Mouse (Mus musculus) adrenal gland, adult 2 months (tissue): ENCODE data around the gene Trpm3. TPM values are rescaled to one million over a fixed set of nuclear protein-coding genes. Genes with fewer than 3 reads are reported as not detected.

Experiments used
- DNase-seq: peaks from one replicate; pipeline ENCODE4 v3.0.0; 2021
- polyA plus RNA-seq: library from polyadenylated mRNA; depleted of rRNA; stranded (reverse); fragments of >200 nt; gene quantifications from 2 replicates; pipeline ENCODE4 v1.2.3, GENCODE M21; 2012
- total RNA-seq, 2 experiments: library from RNA; stranded (reverse); gene quantifications; 2 replicates each; pipeline ENCODE4 v1.2.3; 2021

The Trpm3 gene
- total and polyA plus RNA-seq, 3 experiments = 0.12 to 2.1 (median 0.81) TPM

GRCm38 (mm10) chr19:22925284-22925683, 786.4 kb downstream of the Trpm3 start:
- DNase-seq = no peak

DNA sequence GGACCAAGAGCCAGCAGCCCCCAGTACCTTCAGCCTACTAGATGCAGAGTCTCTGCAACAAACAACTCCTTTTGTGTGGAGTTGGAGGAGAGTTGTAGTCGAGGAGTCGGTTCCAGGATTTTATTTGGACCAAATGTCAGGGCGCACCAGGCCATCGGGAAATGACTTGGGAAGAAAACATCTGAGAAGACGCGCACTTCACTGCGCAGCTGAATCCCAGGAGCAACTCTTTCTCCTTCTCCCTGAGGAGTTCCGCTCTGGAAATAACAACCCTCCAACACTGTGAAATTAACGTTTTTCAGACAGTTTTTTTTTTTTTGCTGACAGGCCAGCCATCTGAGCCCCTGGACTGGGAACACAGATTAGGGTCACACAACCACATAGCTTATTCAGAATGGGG, 787.9 kb downstream of the Trpm3 start:
- no peak for DNase-seq

- no peak for DNase-seq
These were observed 789.5 kb downstream of the Trpm3 start for GRCm38 (mm10) chr19:22928366-22928765.

DNA sequence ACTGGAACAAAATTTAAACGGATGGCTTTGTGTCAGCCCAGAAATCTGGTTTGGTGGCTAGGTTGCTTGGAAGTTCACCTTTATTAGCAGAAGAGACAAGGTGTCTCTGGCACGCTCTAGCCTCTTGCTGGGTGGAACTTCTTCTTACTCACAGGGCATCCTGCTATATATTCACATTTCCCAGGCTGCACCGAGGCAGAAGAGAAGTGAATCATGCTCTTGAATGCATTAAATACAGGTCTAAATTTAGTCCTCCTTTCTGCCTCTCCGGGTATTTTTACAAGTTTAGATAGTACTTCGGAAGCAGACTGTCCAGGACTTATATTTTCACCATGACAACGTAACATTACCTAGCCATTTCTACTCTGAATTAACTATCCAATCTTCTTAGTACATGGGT, 790.9 kb downstream of the Trpm3 start:
- no peak for DNase-seq

DNA sequence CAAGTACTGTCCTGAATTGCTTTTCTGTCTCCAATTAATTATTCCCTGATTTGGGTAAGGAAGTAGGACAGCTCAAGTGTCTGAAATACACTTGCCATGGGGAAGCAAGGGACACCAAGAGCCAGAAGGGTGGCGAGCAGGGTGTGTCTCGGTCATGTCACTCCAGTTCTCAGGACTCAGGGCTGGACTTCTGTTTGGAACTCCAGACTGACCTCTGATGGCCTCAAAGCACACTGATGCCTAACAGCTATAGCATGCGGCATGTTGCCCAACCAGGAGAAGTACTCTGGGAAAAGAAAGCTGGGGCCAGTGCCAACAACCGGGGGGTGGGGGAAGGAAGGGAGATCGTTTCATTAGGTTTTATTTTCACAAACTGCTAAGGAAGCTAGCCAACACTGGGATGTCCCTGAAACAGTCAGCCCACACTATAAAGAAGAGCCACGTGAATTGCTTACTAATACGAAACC, 791.6 kb downstream of the Trpm3 start:
- peak; percentile 59 for DNase-seq

GRCm38 (mm10) chr19:22931006-22931405, 792.2 kb downstream of the Trpm3 start:
- DNase-seq = no peak

- DNase-seq = no peak
These were observed 796.2 kb downstream of the Trpm3 start for GRCm38 (mm10) chr19:22935067-22935466.

GRCm38 (mm10) chr19:22938848-22939724, 800.2 kb downstream of the Trpm3 start:
- no peak for DNase-seq

DNA sequence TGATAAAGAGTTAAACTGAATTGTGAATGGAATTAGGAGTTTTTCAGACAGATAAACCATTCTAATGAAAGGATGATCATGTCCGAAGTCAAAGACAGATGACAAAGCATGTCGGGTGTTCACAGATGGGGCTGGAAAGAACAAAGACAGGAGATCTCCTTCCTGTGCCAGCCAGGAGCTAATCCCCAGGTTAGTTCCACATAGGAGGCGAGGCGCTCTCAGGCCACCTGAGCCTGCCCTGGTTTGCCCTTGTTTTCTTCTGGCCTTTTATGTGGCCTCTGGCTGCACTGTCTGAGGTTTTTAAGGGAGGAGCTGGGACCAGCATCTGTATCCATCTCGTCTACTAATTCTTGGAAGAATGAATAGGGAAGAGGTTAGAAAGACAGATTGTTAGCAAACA, 801.0 kb downstream of the Trpm3 start:
- no peak for DNase-seq

- DNase-seq = peak; percentile 79
These were observed 801.6 kb downstream of the Trpm3 start for GRCm38 (mm10) chr19:22940487-22940886.

GRCm38 (mm10) chr19:22940956-22941355, 802.1 kb downstream of the Trpm3 start:
- DNase-seq = no peak

DNA sequence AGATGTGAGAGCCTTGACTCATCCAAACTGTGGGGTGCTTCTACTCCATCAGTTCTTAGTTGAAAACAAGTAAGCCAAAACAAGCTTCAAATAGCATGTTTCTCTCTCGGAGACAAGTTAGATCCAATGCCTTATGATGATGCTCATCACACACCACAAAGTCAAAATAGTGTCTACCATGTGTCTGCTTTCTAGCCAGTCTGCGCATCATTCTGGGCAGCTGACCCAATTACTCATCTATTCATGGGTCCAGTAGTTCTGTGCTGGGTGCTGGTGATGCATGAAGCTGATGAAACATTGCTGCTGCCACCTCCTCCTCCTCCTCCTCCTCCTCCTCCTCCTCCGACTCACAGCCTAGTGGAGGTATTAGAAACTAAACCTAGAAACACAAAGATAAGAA, 813.6 kb downstream of the Trpm3 start:
- no peak for DNase-seq

DNA sequence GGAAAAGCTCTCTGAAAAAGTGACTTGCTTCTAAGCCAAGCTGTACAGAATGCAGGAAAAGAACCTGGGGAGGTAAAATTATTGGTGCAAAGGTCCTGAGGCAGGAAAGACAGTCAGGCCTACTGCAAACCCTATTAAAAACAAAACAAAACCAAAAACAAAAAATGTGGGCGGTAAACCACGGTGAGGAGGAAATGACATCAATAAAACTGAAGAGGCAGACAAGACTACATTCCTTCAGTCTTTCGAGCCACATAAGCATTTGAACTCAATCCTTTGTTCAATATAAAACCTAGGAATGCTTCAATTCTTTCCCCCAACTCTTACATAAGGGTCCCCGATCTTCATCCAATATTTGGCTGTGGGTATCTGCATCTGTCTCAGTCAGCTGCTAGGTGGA, 814.3 kb downstream of the Trpm3 start:
- no peak for DNase-seq

GRCm38 (mm10) chr19:22958414-22958813, 819.6 kb downstream of the Trpm3 start:
- DNase-seq = no peak

DNA sequence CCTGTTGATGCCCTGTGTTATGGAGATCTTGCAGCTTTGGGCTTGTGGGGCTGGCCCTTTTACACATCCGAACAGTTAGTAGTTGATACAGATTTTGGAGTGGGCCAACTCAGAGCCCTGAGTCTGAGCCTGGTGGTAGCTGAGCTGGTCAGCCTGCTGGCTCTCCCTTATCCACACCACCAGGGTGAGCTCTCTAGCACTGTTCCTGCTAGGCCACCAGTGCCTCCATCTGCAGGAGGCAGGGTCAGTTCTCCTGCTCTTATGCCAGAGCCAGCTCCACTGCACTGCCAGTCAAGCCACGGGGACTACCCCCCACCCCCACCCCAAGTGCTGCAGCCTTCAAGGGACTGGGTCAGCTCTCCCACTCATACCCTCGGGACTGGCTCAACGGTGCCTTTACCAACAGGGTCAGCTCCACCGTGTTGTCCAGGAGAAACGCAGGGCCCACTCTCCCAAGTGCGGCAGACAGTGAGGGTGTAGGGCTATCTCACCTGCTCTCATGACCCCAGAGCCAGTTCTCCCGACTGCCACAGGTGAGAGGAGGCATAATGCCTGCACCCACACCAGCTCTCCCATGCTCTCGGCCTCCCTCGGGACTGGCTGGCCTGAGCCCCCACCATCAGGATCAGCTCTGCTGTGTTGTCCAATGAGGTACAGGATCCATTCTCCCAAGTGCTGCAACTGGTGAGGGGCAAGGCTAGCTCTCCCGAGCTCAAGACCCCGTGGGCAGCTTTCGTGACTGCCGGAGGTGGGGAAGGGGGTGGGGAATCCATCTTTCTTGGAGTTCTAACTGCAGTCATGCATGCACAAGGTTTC, 821.8 kb downstream of the Trpm3 start:
- DNase-seq = no peak

- DNase-seq = no peak
These were observed 823.3 kb downstream of the Trpm3 start for GRCm38 (mm10) chr19:22962001-22962708.

DNA sequence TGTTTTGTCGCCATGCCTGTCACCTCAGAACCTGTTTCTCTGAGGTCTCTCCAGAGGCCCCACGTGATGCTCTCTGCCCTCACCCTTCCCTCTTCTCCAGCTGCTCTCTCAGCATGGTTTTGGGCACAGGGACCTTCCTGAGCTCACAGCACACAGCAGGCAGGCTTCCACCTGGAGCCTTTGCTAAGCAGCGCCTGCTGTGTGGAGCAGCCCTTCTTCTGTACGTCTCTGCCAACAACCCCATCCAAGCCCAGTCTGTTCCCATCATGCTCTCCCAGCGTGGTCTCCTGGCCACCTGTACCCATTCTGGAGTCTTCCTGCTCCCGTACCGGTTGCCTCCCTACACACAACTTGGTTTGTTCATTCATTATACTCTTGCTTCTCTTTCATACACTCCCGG, 823.9 kb downstream of the Trpm3 start:
- DNase-seq = no peak

GRCm38 (mm10) chr19:22963726-22964398, 825.0 kb downstream of the Trpm3 start:
- no peak for DNase-seq

- DNase-seq = no peak
These were observed 826.6 kb downstream of the Trpm3 start for GRCm38 (mm10) chr19:22965470-22965869.

DNA sequence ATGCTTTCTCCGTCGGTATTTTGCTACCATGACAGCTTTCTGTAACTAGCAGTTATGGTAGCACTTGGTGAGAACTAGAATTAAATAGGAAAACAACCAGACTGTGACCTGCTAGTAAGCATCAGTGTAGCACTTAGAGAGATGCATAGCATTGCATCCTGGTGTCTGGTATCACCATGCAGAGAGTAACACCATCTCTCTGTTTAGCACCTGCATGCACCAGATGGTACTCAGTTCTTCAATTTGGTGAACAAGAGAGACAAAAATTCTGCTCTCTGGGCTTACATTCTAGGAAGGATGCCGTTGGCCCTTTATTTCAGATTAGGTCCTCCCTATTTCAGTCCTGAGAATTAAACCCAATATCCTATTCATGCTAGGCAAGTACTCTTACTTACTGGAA, 834.4 kb downstream of the Trpm3 start:
- no peak for DNase-seq

DNA sequence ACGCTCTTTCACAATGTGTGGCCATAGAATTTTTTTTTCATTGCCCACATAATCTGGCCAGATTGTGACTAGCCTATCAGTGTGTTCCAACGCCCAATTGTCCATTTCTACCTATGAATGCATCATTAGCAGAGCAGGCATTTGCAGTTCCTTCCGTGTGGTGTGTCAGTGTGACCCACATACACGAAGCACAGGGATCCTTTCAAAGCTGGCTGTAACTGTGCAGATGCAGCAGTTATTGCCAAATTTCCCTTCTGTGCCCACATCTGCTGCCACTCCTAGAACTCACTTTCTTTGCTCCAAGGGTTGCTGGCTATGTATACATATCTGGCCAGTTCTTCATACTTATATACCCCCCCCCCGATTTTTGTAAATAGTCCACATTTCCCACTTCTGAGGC, 834.9 kb downstream of the Trpm3 start:
- no peak for DNase-seq

DNA sequence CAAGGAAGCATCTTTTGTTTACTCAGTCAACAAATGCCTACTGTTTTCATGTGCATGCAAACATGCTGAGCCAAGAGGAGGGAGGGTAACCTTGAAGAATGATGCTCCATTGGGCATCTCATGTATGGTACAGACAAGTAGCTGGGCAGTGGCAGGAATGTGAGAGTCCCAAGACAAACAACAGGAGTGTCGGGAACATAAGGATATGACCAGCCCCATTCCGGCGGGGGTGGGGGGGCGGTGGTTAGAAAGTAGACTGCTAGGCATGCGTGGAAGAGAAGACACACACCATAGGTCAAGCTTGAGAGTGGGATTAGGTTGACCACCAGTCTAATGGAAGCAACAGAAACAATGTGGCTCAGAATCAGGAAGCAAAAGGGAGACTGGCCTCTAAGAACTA, 837.0 kb downstream of the Trpm3 start:
- no peak for DNase-seq
